ENCODE assay signal across 8 mouse cellular contexts in genomic region chr3:101836045-101836444, GRCm38 (mm10). TPM values are rescaled to one million over a fixed set of nuclear protein-coding genes. Genes with fewer than 3 reads are reported as not detected.
A peak's percentile ranks its signal among the peaks of the same experiment; 100 is the strongest.
DNase-seq lines count a peak whose midpoint lies in the region; TF ChIP-seq lines count a peak whose summit lies in the region.

No protein-coding gene starts in this region.

- 8% methylated on average over 8 of the region's 8 CpGs for WGBS in large intestine, adult 2 months
- 5% methylated on average over 8 of the region's 8 CpGs for WGBS in lung, adult 2 months

- peak; percentile 76 to 85 for DNase-seq in urinary bladder, adult 18-20 months (ENCODE audit: low spot score in 2 of 2)
- no peak for DNase-seq in urinary bladder, postnatal 10 days (ENCODE audit: low spot score)
- peak; percentile 46 to 82 for DNase-seq in frontal cortex, adult 2 months (ENCODE audit: extremely low spot score in 1 of 2, low spot score in 1 of 2)
- DNase-seq in heart, postnatal 36 days, result peak; percentile 60 to 67
- peak; percentile 54 for DNase-seq in large intestine, adult 2 months (ENCODE audit: low read depth, low spot score)
- DNase-seq in lung, adult 2 months, result peak; percentile 68
- peak; percentile 82 for DNase-seq in ovary, adult 18-20 months (ENCODE audit: low spot score)
- DNase-seq in spleen, adult 12 weeks (ENCODE audit: low spot score), result no peak

- intact Hi-C loops in heart, postnatal 36 days (cut with DNase I), result no loop called here

- TF ChIP-seq CTCF in lung, adult 2 months (IDR thresholded peaks at IDR 0.05; ENCODE audit: insufficient read depth, low read length), result no peak

- TF ChIP-seq POLR2A in lung, adult 2 months (IDR thresholded peaks at IDR 0.05; ENCODE audit: borderline replicate concordance, extremely low read depth, low read depth, low read length), result no peak

- no peaks in the 10 kb centered on the region; the same call in 1 of the 2 replicates for H3K4me1 ChIP-seq in lung, adult 2 months (ENCODE audit: control insufficient read depth, insufficient read depth, low read length)

- no peak overlapping the region for H3K4me3 ChIP-seq in lung, adult 2 months (replicated peaks; ENCODE audit: extremely low read depth, low read depth, low read length)

RNA-seq across cellular contexts. Expression of gene Mab21l3, which starts 12.7 kb away (rescaled TPM):
- polyA plus RNA-seq in frontal cortex, adult 2 months (2012; rRNA removed), result 0.02 and 0.08 TPM in 2 replicates
- total RNA-seq in heart, postnatal 36 days (2021), result not detected
- 0.49 and 0.51 TPM in 2 replicates for polyA plus RNA-seq in large intestine, adult 2 months (2012; rRNA removed)
- polyA plus RNA-seq in lung, adult 2 months (2012; rRNA removed), result 0.19 and 0.53 TPM in 2 replicates

Comparison
In these comparisons a context has a peak if more than half of its experiments do, and no peak if none do; other contexts are left out.
1. DNase-seq: peak in urinary bladder, adult 18-20 months (2 of 2), frontal cortex, adult 2 months (2 of 2), heart, postnatal 36 days (2 of 2), large intestine, adult 2 months (single experiment), lung, adult 2 months (single experiment) and ovary, adult 18-20 months (single experiment); none in urinary bladder, postnatal 10 days (single experiment) and spleen, adult 12 weeks (single experiment).